Mouse (Mus musculus) kidney, postnatal 4 days (tissue): Measurements from ENCODE around the gene Olfr350.

ENCODE experiments used
- DNase-seq, 2 experiments: peaks; one replicate each; pipeline ENCODE4 v3.0.0; 2021; ENCODE audit warnings: mixed read lengths in 2 of 2

Gene Olfr350

DNA sequence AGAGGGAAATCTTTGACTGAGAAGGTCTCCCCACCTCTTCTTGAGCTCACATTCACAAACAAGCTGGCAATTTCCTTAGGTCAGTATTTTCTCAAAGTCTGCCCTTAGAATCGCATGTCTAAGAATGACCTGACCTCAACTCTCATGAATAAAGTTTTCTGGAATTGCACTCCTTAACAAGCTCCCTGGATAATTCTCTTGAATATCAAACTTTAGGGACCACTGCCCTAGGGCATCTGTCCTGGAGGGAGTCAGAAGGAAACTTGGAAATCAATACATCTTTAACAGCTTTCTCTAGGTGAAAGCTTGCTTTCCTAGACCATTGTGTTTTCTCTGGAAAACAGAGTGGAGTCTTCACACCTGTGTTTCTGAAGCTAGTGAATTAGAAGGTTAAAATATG lies at the start of gene Olfr350:
Olfr350 (plus strand) TSS at position 301 of the 400 bp plus-strand sequence.
- no peak for DNase-seq

DNA sequence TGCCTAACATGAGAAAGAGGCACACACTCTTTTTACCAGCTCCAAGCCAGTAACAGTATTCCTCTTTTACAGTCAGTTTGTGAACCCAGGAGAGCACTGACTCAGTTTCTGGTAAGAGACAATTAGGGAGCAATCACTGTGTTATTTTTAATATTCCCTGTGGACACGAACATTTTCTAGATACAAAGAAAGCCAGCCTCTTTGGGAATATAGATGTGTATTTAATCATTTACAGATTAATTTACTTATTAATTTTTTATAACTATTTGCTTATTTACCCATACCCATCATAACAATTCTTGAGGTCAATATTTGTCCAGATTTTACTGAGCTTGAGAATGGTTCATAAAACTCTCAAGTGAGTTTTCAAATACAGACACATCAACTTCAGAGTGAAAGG lies 29.2 kb upstream of the Olfr350 start, which contains the start of gene Olfr3:
Olfr3 (minus strand) TSS at position 101 of the 400 bp plus-strand sequence.
- no peak for DNase-seq

DNA sequence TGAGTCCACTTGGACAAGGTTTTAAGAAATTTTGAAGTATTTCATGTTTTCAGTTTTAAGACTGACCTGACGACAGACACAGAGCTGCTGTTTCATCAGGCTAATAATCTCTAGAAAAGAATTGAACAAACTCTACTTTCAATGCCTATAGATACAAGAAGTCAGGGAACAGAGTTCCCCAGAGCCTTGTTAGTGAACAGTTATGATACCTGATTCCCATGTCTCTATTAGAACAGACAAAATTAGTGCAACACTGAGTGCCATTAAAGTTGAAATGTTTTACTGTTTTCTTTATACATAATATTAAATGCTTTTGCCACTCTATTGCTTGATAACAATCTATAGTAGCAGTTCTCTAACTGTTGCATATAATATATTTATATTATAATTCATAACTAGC lies 16.4 kb downstream of the Olfr350 start, which contains the start of gene Olfr351:
Olfr351 (minus strand) TSS at position 101 of the 400 bp plus-strand sequence.
- DNase-seq: no peak

DNA sequence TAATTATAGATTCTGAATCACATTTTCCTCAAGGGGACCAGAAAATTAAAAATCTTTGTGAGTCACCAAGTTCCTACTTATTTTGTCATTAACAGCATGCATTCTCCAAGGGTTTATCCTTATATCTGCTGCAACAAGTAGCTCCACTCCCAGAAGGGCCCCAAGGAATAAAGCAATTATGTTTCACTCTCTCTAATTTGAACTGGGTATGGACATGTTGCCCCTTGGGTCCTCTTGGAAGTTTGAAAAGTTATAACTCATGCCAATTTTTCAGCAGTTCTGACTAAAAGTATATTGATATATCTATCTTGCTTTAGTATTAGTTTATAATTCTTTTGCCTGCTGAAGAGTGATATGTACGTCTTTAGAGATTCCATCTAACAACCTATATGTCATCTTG lies 22.1 kb downstream of the Olfr350 start, which contains the start of gene Olfr352:
Olfr352 (plus strand) TSS at position 301 of the 400 bp plus-strand sequence.
- no peak for DNase-seq

DNA sequence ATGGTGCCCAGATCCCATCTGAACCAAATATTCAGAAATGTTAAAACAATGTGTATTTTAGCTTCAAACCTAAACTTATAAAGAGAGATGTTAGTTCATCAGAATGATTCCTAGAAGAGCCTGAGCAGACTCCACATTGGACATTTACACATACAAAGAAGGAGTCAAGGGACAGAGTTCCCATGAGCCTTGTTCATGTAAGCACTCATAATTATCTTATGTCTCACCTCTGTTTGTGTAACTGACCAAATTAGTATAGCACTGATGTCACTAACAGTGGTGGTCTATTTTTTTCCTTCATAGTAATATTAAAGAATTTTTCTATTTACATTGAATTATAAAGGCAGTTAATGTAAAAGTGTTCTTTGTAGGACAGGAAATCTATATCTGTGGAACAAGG lies 46.7 kb downstream of the Olfr350 start, which contains the start of gene Olfr353:
Olfr353 (minus strand) TSS at position 101 of the 400 bp plus-strand sequence.
- DNase-seq: no peak

DNA sequence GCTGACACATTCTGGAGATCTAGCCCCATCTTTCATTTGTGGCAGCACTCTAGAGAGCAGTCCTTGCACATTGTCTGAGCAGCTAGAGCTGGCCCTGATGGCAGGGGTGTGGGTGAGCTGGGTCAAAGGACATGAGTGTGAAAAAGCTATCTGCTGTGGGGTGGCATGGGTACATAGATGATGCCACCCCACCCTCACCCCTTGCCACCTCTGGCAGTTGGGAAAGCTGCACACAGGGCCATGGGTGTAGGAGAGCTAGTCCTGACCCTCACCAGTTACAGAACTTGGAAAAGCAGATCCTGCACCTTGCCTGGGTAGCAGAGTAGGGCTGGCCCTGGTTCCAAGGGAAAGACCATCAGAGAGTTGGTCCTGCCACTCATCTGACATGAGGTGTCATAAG lies 51.0 kb downstream of the Olfr350 start:
- DNase-seq: no peak
